Mouse (Mus musculus): ENCODE measurements around the gene 1700012B09Rik.

1700012B09Rik gene

DNA sequence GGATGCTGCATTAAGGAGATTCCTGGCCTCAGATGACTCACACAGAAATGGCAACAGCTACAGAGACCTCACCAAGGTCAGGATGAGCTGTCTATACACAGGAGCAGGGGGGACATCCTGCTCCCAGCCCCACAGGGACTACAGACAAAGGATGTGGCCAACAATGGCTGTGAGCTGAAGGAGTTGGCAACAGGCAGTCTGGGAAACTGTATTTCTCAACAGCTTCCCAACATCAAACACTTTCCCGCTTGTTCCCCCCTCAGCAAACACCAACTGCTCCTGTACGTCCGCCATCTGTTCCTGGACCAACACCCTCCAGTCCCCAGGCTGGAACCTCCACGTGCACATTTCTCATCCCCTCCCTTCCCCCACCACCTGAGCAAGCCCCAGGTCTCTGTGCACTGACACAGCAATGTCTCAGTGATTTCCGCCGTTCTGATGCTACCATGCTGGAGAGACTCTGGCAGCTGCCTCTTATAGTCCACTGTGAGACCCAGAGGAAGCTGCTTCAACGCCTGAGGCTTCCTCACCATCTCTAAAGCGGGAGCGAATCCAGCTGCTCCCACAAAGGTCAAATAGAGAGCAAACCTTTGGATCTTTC, 39.8 kb downstream of the 1700012B09Rik start:
- peak; percentile 45 to 54 for DNase-seq

DNA sequence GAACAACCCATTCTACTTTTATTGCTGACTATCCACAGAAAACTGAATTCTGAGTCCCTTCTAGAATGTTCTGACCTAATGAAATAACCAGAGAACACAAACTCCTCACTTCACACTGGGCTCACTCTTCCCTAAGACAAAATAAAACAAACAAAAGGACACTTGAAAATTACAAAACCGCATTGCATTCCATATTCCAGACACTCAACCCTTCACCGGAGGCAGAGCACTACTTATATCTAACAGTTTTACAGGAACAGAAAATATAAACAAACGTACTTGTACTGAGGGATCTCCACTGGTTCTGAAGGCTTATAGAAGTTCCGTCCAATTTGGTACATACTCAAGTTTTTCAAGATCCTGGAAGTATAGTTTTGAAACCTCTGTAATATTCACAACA, 42.5 kb downstream of the 1700012B09Rik start:
- DNase-seq, result no peak

- DNase-seq, result no peak
Measured at GRCm38 (mm10) chr9:14726629-14727028, 44.2 kb downstream of the 1700012B09Rik start.

DNA sequence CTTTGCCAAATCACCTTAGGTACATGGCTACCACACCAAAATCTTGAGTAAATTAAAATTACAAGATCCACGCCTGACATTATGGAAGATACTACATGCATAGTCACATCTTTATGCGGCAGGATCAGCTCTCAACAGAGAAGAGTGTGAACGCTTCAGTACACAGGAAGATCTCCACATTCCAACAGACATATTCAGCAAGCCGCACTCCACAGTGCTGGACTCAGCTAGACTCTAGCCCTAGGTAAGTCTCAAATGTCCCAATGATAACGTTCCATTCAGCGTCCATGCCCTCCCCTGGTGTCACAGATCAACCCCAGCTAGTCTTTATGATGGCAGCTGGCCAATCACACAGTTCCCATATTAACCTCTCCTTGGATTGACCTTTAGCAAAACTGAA, 44.8 kb downstream of the 1700012B09Rik start:
- DNase-seq, result no peak

- no peak for DNase-seq
Measured at GRCm38 (mm10) chr9:14724755-14725420, 45.9 kb downstream of the 1700012B09Rik start.

DNA sequence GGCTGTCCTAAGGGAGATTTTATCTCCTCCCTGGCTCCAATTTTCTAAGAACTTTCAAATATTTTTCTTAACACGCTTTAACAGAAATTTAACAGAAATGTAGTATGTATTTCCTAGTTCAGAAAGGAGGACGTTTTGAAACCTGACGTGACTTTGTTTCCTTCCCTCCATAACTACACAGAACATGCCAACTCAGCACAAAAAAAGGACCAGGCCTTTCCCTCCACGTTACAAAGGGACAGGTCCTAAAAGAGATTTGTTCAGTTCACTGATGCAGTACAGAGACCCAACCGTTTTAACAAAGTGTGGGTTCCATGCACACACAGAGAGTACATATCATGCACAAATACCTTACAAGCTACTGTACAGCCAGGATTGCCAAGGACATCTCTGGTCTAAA, 49.2 kb downstream of the 1700012B09Rik start:
- DNase-seq, result no peak

DNA sequence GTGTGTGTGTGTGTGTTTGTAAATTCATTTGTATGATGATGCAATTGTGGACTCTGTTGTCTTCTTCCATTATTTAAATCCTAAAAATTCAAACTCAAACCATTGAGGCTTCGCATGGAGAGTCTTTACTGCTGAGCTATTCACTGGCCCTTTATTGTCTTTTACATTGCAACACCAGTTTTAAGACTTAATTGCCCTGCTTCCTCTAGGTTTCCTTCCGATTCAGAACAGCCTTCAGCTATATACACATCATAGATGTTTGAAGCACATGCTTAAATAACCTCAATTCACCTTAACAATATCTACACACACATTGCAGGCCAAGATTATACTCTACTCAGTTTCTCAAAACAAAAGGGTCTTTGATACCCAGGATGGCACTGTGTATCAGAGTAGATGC, 50.4 kb downstream of the 1700012B09Rik start:
- DNase-seq, result no peak

DNA sequence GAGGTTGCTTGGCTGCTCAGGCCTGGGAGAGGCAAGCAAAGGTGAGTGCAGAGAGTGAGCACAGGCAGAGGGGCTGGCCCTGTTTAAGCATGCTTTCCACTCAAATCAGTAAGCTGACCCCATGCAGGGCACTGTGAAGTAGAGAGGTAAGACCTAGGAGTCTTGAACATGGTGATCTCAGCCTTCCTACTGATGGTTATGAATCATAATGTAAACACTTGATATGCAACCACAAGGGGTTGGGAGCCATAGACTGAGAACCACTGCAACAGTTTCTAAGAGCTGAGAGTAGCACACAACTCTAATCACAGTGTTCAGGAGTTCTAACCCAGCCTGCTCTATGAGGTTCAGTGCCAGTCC, 52.5 kb downstream of the 1700012B09Rik start:
- DNase-seq, result no peak

DNA sequence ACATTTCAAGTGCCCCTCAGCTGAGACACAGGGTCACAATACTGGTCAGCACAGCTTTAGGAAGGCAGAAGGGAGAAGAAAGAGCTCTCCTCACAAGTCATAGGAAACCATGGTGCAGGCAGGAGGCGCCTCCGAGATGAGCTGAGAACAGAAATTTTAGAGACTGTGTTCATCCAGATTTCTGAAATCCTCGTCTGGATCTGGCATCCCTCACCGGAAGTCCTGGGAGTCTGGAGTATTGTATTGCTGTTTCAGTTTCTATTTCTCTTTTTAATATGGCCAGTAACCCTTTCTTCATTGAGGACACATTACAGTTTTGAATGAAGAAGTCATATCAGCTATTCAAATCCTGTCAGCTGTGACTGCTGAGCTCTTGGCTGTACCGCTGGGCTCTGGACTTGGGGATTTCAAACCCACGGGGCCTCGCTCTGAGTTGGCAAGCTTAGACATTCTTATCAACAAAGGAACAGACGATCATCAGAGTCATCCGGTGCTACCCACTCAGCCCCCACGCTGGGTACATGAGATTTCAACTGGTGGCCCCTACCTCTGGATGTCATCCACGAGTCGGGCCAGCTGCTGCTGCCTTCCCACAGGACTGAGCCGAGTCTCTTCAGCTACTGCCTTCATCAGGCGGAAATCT, 53.0 kb downstream of the 1700012B09Rik start:
- DNase-seq, result peak; percentile 24 to 39

DNA sequence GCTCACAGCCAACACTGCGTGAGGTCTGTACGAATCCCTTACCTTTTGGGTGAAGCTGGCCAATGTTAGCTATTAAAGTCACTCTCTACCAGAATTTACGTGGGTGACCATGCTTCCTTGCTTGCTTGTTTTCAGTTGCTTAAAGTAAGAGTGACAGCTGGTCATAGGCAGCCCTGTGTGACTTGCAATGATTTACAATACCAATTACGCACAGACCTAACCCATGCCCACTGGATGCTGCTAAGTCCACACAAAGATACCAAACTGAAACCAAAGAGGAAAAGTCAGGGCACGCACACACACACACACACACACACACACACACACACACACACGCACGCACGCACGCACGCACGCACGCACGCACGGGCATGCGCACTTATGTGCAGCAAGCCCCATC, 55.6 kb downstream of the 1700012B09Rik start:
- DNase-seq, result no peak

GRCm38 (mm10) chr9:14710910-14711309, 59.9 kb downstream of the 1700012B09Rik start:
- DNase-seq, result no peak
